Mouse (Mus musculus): ENCODE measurements around the gene Kdelr1.

Gene Kdelr1

DNA sequence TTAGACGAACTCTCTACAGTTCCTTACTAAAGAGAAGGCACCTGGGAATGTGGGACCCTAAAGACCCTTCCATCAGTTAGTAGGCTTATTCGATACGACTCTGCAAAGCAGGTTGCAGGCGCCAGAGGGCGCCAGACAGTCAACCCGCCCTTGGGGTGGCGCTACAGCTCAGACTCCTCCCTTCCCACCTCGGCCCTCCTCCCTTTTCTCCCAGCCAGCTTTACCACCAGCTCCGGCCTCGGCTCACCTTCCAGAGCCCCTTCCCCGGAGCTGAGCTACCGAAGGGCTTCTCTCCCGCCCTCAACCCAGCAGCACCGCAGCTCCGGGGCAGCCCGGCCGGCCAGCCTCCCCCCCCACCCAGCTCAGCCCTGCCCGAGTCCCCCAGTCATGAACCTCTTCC, at the start of gene Kdelr1:
Kdelr1 (plus strand) TSS at position 149 of the 400 bp plus-strand sequence.
- peak; percentile 81 for DNase-seq

DNA sequence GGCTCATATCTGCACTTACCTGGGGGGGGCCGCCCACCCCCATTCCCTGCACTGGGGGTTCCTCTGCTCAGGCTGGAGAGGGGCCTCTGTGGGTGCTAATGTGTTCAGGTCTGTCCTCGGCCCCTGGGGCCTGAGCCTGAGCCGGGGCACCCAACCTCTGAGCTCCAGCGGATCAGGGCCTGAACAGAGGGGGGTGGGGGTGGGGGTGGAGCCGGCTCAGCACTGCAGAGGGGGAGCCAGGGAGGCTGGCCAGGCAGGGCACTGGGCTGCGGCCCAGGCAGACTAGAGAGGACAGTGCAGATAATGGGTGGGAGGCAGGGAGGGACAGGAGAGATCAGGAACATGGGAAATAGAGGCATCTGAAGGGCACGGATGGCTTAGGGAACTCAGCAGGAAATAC, 48.0 kb upstream of the Kdelr1 start, which contains the start of gene Kcnj14:
Kcnj14 (minus strand) TSS at position 185 of the 400 bp plus-strand sequence.
- DNase-seq: no peak

GRCm38 (mm10) chr7:45826631-45827030, 45.9 kb upstream of the Kdelr1 start:
- no peak for DNase-seq

DNA sequence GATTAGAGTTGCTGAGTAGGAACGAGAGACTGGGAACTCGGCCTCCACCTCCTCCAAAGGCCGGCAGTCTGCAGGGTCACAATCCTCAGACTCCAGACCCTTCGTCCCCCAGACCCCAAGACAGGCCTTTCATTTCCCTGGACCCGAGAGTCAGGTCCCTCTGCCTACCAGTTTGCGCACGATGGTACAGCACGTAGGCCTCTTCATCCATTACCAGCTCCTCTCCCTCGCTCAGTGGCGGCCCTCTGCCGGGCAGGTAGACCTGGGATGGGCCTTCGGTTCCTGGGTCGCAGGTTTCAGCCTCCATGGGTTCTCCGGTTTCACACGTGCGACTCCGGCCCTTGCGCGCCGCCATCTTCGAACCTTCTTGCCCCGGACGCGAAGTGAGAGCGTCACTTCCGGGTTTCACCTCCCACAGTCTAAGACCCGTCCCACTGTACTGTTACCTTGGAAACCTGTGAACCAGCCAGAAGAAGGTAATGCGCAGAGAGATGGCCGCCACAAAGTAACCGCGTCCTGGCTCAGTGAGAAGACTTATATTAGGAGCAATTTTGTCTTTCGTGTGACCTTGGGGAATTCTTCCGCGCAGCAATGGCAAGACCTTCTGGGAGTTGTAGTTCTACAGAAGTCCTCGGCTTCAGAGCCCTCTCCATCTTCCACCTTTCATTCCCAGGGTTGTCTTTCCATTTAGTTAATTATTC, 42.0 kb upstream of the Kdelr1 start, which contains the start of gene Grwd1:
Grwd1 (minus strand) TSS at position 518 of the 701 bp plus-strand sequence.
- DNase-seq: peak; percentile 90

DNA sequence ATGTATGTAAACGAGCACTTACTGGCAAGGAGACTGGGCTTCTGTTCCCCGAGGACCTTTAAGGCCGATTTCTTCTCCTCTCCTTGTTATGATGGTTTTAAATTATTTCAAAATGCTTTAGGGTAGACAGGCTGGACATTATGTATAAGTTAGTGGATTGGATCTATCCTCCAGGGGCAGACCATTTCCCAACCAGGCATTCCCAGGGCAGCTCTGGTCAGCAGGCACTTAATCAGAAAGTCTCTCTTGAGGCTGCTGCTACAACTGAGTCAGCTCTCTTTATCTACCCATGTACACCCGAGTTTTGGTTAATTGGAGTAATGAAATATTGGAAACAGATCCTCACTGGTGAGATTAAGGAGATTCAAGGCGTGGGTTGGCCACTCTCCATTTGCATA, 41.4 kb upstream of the Kdelr1 start:
- DNase-seq: no peak

DNA sequence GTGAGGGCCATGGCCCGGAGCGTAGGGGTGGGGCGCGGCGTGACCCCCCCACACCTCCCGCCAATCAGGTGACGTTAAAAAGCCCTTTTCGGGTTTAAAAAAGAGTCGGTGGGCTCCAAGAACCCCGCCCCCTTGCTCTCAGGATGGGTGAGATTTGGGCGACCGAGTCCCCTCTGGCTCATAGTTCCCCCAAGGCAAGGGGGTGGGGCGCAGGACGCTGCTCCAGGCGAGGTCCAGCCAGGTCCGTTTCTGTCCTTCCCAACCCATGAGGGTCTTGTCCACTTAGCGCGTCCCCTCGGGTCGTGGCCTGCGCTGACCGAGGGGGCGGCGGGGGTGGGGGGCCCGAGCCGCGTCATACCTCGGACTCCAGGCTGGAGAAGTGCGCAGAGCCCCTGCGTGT, 40.1 kb upstream of the Kdelr1 start:
- DNase-seq: no peak

DNA sequence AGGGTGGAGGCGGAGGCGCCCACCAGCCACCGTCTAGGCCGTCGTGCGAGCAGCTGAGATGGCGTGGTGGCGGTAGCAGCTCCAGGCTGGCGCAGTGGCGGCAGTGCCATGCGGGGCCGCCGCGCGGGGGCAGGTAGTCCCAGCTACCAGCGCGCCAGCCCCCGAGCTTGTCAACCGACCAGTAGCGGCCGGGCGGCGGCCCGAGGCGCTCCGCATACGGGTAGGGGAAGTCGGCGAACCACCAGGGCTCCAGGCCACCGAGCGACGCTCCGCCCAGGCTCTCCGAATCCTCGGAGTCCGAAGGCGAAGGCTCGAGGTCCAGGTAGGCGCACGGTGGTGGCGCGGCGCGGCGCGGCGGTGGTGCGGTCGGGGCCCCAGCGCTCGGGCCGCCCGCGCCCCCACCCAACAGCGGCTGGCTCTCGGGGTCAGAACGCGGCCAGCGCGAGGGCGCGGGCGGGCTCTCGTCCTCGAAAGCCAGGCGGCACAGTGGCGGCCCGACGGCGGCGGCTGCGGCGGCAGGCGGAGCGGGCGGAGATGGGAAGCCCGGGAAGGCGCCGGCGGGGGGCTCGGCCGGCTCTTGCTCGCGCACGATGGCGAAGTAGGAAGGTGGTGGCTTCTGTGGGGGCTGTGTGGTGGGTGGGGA, 39.3 kb upstream of the Kdelr1 start:
- no peak for DNase-seq

GRCm38 (mm10) chr7:45833924-45834323, 38.6 kb upstream of the Kdelr1 start:
- DNase-seq: no peak

GRCm38 (mm10) chr7:45842950-45843744, 29.4 kb upstream of the Kdelr1 start:
- no peak for DNase-seq

DNA sequence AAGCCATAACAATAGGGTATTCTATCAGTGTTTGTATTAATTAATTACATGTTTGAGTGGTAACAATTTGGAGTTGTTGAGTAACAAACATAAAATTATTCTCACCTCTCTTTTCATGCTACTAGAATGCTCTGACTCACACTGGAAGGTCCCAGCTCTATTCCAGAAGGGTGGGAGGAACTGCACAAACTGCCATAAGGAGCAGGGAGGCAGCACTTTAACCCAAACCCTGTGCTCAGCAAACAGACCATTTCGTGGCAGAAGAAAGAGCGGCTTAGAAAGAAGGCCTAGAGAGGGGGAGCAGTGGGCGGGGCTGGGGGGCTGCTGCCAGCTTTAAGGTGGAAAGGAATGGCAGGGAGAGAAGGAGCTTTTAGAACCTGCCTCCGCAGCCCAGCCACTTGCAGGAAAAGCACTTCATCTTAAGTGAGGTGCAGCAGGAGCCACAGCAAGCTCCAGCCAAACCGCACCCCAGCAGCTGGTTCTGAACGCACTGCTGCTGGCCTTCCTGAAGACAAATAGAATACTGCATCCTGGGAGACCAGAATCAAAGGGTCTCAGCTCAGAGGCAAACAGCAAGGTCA, 24.0 kb upstream of the Kdelr1 start:
- DNase-seq: no peak

DNA sequence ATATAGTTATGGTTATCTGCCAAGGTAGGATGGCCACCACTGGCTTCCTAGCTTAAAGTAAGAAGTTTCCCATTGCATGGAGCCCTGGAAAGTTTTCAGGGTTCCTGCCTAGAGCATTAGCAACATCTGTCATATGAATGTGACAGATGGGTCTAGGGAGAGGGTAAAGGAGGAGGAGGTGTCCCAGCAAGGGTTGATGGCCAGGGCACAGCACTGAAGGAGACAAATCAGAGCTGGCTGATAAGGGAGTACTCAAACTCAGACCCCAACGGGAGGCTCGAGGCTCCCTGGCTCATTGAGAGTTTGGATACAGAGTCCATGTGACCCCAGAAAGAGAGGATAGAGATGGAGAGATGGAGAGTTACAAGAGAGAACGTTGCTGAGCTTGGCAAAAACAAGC, 21.9 kb upstream of the Kdelr1 start:
- DNase-seq: no peak

DNA sequence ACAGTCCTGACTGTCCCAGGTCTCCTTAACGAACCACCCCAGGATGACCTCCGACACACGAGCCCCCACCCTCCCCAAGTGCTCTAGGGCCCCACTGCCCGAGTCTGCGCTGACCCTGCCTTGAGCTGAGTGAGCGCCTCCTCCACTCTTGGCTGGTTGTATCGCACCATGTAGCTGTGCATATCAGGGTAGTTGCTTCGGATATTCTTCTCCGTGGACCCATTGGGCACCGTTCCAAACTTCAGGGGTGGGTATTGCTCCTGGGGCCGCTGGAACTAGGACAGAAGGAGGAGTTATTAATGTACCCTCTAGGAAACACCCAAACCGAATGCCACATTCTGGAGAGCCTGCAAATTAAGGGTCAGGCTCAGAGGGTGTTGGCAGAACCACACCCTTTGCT, 19.5 kb upstream of the Kdelr1 start:
- DNase-seq: no peak

DNA sequence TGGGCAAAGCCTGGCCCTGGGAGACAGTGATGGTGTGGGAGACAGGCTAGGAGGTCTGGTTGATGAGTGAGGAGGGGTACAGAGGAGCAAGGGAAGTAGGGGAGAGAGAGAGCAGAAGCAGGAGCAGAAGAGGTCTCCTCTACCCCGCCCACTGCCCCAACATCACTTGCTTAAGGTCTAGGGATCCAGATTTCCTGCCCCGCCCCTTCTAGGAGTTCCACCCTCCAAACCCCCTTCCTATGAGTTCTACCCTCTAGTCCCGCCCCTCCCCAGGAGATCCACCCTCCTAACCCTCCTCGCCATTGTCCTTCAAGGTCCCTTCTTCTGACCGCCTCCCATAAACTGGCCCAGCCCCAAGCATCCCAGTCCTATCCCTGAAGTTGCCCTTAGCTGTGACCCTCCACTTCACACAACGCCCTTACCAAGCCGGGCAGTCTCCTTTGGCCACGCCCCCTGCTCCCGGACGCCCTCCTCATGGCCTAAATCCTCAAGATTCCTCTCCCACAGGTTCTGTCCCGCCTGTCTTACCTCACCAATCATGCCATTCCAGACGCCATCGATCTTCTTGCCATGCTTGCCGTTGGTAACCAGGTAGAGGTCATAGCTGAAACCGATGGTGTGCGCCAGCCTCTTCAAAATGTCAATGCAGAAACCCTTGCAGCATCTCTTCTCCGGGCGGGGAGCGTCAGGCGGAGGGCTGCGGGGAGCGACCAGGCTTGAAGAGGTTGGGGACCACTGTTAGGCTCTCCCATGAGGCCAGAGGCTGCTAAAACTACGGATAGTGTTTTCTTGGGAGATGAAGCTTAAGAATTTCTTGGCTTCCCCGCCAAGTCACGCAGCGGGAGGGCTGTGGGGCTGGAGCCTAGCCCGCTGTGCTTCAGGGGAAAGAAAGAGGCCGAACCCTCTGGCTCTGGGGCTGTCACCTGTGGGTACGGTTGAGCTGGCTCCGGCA, 15.3 kb upstream of the Kdelr1 start:
- DNase-seq: no peak

DNA sequence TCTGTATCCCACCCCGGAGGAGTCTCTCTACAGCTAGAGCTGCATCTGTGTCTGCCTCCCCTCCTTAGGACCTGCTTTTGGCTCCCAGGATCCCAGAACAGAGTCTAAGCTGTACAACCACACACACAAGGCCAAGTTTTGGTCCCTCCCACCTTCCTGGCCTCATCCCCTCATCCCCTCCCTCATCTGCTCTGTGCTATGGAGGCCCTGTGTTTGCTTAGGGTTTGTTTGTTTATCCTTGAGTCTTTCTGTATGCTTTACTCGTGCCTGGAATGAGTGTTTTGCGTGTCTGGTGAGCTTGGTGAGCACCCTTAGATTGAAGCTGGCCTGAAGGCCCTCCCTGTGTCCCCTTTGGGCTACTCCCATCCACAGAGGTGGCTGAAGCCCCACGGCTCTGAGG, 13.6 kb upstream of the Kdelr1 start:
- no peak for DNase-seq

GRCm38 (mm10) chr7:45862804-45863203, 9.8 kb upstream of the Kdelr1 start:
- DNase-seq: no peak

DNA sequence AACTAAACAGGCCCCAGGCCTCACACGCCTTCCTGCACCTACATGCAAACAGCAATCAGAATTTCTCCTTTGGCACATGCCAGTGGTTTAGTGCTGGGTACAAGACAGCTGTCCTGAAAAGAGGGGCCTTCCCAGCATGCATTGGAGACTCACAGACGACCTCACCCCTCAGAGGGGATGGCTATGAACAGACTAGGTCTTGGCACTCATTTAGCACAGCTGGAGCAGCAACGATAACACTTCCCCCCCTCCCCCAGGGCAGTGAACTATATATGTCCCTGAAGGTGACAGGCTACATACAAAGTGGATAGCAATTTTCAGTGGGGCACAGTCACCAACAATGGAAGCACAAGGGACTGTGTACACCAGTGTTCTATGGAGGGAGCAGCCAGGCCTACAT, 8.1 kb upstream of the Kdelr1 start:
- no peak for DNase-seq

DNA sequence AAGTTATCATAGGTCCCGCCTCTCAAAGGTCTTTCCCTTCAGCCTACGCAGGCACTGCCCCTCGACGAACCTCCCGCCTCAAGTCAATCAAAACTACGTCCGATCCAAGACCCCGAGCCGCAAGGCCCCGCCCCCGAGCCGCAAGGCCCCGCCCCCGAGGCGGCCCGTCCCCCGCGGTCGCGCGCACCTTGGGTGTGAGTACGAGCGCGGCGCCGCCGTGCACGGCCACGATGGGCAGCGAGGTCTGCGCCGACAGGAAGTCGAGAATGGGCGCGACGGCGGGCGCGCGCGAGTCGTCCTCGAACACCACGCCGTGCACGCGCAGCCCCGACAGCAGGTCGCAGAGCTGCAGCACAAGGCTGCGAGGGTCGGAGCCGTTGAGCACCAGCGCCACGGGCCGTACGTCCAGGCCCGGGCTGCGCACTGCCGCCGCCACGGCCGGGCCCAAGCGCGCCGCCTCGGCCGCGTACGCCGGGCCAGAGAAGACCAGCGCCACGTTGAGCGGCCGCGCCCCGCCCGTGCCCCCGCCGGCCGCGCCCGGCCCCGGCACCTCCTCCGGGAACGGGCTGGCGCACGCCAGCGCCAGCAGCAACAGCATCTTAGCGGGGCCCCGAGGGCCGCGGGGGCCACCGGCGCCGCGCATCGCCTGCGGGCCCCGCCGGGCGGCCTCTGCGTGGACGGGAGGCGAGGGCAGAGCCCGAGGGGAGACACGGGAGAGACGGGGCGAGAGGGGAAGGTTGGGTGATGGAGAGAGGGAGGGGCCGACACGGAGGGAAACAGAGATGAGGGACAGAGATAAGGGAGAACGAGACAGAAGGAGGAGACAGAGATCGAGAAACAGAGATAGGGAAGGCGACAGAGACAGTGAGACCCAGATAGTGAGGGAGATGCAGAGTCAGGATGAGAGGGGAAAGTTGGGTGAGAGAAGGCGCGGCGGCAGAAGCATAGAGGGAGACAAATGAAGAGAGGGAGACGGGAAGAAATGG, 6.4 kb upstream of the Kdelr1 start:
- peak; percentile 88 for DNase-seq

GRCm38 (mm10) chr7:45867871-45868270, 4.7 kb upstream of the Kdelr1 start:
- DNase-seq: no peak

GRCm38 (mm10) chr7:45869107-45869670, 3.4 kb upstream of the Kdelr1 start:
- no peak for DNase-seq

DNA sequence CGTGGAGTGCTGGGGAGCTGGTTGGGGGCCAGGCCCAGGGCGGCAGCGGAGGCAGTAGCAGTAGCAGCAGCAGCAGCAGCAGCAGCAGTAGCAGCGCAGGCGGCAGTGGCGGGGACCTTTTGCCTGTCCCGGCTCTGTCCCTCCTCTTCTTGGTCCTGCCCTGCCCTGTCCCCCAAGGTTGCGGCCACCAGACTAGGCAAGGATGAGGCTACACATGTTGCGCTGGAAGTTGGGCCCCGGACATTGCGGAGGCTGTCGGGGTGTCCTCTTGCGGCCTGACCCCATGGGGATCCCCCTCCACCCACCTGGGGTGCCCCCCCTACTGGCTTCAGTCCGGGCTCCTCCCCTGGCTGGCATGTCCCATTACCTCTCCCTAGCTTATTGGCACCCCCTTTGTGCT, 2.8 kb upstream of the Kdelr1 start:
- no peak for DNase-seq

Data from kidney, adult 11 months (tissue).